Mouse (Mus musculus) natural killer cell, adult 2 months (primary cell): Measurements from ENCODE around the gene Prkab2.

Experiments
- DNase-seq, 2 experiments: peaks; one replicate each; pipeline ENCODE4 v3.0.0; 2022; ENCODE audit warnings: low spot score in 2 of 2

Gene Prkab2

GRCm38 (mm10) chr3:97691443-97692017, 33.5 kb downstream of the Prkab2 start:
- no peak for DNase-seq

- no peak for DNase-seq
Measured at GRCm38 (mm10) chr3:97693806-97694205, 35.8 kb downstream of the Prkab2 start.

- DNase-seq, result no peak
Measured at GRCm38 (mm10) chr3:97696866-97697265, 38.9 kb downstream of the Prkab2 start.

- DNase-seq, result no peak
Measured at GRCm38 (mm10) chr3:97697291-97697690, 39.3 kb downstream of the Prkab2 start.

- no peak for DNase-seq
Measured at GRCm38 (mm10) chr3:97699061-97699460, 41.1 kb downstream of the Prkab2 start.

- no peak for DNase-seq
Measured at GRCm38 (mm10) chr3:97701198-97701597, 43.2 kb downstream of the Prkab2 start.

GRCm38 (mm10) chr3:97702448-97703080, 44.6 kb downstream of the Prkab2 start:
- DNase-seq, result no peak

GRCm38 (mm10) chr3:97705508-97705907, 47.5 kb downstream of the Prkab2 start:
- DNase-seq, result no peak

- no peak for DNase-seq
Measured at GRCm38 (mm10) chr3:97706561-97706960, 48.6 kb downstream of the Prkab2 start.

- DNase-seq, result no peak
Measured at GRCm38 (mm10) chr3:97710134-97710533, 52.1 kb downstream of the Prkab2 start.

GRCm38 (mm10) chr3:97710881-97711280, 52.9 kb downstream of the Prkab2 start:
- no peak for DNase-seq

- DNase-seq, result no peak
Measured at GRCm38 (mm10) chr3:97715922-97716321, 57.9 kb downstream of the Prkab2 start.

GRCm38 (mm10) chr3:97719116-97719515, 61.1 kb downstream of the Prkab2 start:
- DNase-seq, result no peak
